Mouse (Mus musculus): ENCODE results near the gene Gstm6.
"Not testable (repeated sequence)": the region's sequence is repeated elsewhere in the genome, so short reads cannot be mapped to it uniquely, and the experiment has no call there.

Gstm6 gene

GRCm38 (mm10) chr3:107895720-107896569, 47.6 kb downstream of the Gstm6 start, which contains the start of gene Gstm5:
Gstm5 (plus strand) TSS chr3:107895821.
- in situ Hi-C loops (cut with MboI, MseI) = no loop called here

- in situ Hi-C loops (cut with MboI, MseI) = no loop called here
Observed at GRCm38 (mm10) chr3:107895194-107895719, 48.3 kb downstream of the Gstm6 start.

GRCm38 (mm10) chr3:107889236-107889635, 54.3 kb downstream of the Gstm6 start:
- in situ Hi-C loops (cut with MboI, MseI) = not testable (repeated sequence)

Data from regulatory T cell (primary cell).